Mouse (Mus musculus): ENCODE results near the gene Dnajc15. TPM values are rescaled to one million over a fixed set of nuclear protein-coding genes. Genes with fewer than 3 reads are reported as not detected.

Dnajc15 gene
- total RNA-seq, 2 experiments from 2014 or later: 337 to 380 TPM

DNA sequence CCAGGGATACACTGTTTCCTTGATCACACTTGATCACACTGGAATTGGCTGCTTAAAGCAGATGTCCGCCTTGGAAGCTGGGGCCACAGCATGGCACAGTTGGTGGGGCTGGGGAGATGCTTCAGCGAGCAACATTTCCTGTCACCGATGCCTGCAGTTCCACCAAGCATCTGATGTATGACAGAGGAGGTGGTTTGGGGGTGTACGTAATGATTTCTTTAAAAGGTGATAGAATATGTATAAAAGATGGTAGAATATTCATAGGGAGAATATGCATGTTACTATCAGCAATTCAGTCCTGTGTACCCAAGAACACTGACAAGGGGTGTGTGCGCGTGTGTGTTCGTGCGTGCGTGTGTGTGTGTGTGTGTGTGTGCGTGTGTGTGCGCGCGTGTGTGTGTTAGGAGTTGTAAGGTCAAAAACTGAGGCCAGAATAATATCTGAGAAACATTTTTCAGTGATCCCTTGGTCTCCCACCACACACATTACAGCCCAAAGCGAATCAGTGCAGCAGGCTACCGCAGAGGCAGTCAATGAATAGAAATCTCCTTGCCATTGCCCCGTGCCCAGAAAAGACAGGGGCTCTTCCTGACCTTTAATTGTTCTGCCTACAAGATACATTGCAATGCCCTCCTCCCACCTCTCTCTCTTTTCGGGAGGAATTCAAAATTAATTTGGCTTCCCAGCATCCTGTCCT, 73.2 kb downstream of the Dnajc15 start:
- no peak for DNase-seq (ENCODE audit: low spot score in 2 of 2)

DNA sequence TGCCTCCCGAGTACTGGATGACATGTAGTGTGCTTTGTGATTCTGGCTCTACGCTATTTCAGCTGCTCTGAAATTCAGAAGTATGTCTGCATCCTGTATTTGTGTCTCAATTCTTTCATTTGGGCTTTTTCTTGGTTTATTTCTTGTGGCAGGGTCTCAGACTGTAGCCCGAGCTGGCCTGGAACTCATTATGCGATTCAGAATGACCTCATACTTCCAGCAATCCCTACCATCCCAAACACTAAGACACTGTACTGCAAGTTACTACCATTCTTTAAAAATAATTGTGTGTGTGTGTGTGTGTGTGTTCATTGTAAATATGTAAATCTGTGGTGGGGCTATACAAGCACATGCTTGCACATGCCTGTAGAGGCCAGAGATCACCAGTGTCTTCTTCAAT, 78.4 kb downstream of the Dnajc15 start:
- no peak for DNase-seq (ENCODE audit: low spot score in 2 of 2)

DNA sequence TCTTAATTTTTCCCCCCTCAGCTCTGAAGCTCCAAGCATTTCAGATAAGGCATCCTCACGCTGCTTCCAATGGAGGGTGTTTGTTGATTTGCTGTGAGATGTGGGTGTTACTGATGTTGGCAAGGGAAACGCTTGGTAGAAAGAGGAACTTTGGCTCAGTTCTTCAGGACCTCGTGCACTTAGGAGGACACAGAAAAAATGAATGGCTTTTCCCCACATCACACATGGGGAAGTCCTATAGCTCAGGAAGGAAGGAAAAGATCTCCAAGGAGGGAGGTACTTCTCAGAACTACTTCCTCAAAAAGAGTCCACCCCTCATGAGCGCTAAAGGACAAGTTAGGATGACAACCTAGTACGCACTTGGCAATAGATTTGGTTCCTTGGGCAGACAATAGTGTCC, 79.7 kb downstream of the Dnajc15 start:
- DNase-seq (ENCODE audit: low spot score in 2 of 2): no peak

DNA sequence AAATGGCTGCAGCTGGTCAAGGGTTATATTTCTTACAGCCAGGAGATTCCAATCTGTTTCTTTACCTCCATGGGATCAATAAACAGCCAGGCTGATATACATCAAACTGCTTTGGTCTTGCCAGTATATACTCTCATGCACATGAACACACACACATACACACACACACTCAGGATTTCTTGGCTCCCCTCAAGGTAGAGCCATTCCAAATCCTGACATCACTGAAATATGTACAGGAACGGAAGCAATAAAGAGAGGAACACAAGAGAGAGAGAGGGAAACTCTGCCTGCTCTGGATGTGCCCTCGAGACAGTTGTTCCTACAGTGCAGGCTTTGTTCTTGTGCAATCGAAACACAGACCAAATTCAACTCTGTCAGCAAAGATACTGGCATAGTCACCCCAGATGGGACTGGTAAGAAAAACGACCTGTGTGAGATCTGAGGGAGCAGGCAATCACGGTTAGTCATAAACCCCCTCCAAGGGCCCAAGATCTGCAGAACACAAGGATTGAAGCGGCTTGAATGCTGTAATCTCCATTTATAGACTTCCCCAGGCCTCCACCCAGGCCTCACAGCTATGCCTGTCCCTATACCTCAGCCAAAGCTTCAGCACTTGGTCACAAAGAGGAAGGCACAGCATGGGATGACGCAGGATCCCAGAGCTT, 80.5 kb downstream of the Dnajc15 start:
- no peak for DNase-seq (ENCODE audit: low spot score in 2 of 2)

DNA sequence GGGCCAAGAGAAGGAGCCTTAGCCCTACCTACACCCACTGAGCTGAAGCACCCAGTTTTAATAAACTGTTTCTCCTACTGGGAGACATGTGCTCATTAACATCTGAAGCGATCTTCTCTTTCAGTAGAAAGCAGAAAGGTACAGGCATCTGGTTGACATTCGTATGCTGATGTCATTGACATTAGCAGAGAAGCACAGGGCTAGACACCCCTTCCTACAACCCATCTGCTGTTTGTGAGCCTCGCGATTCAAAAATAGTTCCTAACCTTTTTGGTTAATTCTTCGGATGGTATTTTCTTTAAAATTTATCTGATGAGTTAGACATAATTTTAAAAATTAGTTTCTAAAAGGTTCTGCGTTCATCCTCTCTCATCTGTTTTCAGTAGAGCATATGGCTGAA, 81.9 kb downstream of the Dnajc15 start:
- no peak for DNase-seq (ENCODE audit: low spot score in 2 of 2)

DNA sequence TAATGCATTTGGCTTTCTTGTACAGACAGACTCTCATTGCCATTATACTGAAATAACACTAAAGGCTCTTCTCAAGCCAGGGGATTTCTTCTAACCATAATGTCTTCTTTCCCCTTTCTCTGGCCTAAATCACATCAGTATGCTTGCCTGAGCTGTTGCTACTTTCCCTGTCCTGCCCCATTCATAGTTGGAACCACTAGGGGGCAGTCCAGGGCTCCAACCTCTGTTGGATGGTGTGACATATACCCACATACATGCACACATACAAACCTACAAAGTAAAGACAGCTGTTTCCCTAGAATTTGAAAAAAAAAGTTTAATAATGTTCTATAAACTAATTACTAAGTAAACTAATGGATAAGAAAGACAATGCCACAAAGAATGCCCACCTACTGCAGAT, 91.7 kb downstream of the Dnajc15 start:
- no peak for DNase-seq (ENCODE audit: low spot score in 2 of 2)

DNA sequence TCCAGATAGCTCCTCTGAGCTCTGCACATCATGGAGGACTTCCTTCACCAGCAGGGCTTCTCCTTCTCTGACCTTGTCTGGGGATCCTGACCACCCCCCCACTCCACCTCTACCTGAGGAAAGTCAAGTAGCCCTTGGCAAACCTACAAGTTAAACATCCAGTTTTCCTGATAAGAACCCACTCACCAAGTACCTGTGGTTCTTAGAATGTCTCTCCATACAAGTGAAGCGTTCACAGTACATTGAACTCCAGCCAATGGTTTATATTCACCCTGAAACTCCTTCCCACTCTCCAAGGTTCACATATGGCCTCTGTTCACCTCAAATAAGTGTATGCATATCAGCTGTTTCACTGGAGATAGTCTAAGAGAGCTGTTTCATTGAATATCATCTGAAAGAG, 97.6 kb downstream of the Dnajc15 start:
- DNase-seq (ENCODE audit: low spot score in 2 of 2): no peak

DNA sequence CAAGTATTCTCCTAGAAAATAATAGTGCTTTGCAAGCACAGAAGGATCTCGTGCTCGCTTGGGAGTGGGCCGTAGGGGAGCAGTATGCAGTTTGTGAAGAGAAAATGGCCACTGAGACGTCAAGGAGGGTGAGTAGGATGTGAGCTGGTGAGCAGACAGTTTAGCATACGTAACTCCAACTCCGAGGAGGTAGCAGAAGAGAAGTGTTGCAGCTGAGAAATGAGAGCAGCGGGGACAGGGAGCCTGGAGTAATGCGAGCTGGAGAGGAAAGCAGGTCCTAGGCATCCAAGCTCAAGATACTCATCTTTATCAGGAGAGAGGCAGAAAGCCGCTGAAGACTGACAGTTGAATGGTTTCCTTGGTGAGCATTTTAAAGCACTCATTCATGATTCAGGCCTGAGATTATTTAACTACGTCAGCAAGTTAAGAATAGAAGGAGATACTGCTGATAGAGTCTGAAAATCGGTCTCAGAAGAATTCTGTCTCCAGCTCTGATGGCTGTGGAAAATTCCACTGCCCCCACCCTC, 98.9 kb downstream of the Dnajc15 start:
- no peak for DNase-seq (ENCODE audit: low spot score in 2 of 2)

DNA sequence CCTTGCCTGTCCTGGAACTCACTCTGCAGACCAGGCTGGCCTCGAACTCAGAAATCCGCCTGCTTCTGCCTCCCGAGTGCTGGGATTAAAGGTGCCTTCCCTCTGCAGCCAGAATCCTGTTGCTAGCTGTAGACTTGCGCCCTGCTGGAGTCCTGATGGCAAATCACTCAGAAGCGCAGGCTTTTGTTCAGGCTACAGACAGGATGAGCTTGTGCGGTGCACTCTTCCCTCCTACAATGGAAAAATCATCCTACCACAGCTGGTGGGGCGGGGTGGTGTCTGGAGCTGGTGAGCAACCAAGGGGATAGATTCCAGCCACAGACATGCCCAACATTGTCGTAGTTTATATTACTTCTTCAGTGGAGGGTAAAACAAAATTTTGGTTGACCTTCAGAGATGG, 101.6 kb downstream of the Dnajc15 start:
- no peak for DNase-seq (ENCODE audit: low spot score in 2 of 2)

DNA sequence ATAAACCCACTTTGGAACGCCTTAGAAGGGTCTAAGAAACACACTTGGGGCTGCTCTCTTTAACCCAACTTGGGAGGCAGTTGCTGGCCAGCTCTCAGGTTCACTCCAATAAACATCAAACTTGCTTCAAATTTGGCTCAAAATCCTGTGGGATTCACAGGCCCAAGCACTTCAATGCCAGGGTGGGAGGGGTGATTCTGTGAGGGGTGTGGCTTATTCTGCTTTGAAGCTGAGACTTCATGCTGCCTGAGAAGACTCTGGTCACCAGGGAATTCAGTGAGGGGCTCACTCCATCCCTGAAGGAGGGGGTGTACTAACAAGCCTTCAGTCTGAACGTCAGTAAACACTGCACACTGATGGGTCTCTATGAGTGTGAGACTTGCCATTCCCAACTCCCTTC, 103.3 kb downstream of the Dnajc15 start:
- no peak for DNase-seq (ENCODE audit: low spot score in 2 of 2)

Other genes with a start within 250 kb of the Dnajc15 start
- gene Epsti1, start 29.1 kb upstream of the Dnajc15 start, total RNA-seq (2021): 1 to 10 TPM; 2.0 to 2.9 TPM
- not detected for gene Fam216b, start 213.9 kb upstream of the Dnajc15 start, total RNA-seq (2021)